Mouse (Mus musculus): ENCODE results near the gene Chit1. TPM values are rescaled to one million over a fixed set of nuclear protein-coding genes. Genes with fewer than 3 reads are reported as not detected.
A peak's percentile ranks its signal among the peaks of the same experiment; 100 is the strongest.

Chit1 gene
- polyA plus RNA-seq, 1 experiment from 2014 or later = 0.35 TPM

- Histone ChIP-seq H3K4me1 (replicated peaks) (peaks cover 79% of the 10 kb centered on the region), H3K27me3 (no peaks in the 10 kb centered on the region), H3K4me3 (no peak overlapping the region), H3K9ac (no peak overlapping the region), H3K36me3 (no peaks in the 10 kb centered on the region), H3K27ac (peak overlapping the region; percentile 70; the same call in 1 of the 2 replicates), H3K9me3 (no peaks in the 10 kb centered on the region), H3K4me2 (no peak overlapping the region)
- WGBS = 73% methylated on average over 6 of the region's 6 CpGs
- ATAC-seq (ENCODE audit: low FRiP score) = no peak
Observed at GRCm38 (mm10) chr1:134073061-134073564, 37.9 kb upstream of the Chit1 start.

- no peak overlapping the region for H3K4me3 ChIP-seq
- 69% methylated on average over 1 of the region's 1 CpGs for WGBS
- H3K27me3 ChIP-seq = no peaks in the 10 kb centered on the region
- 0 out of 2 replicates have a peak overlapping the region, but pooled peaks have one; percentile 70 for H3K27ac ChIP-seq
- no peaks in the 10 kb centered on the region for H3K9me3 ChIP-seq
- no peak for ATAC-seq (ENCODE audit: low FRiP score)
- H3K4me2 ChIP-seq = no peak overlapping the region
- H3K36me3 ChIP-seq = no peaks in the 10 kb centered on the region
- H3K9ac ChIP-seq = no peak overlapping the region
- H3K4me1 ChIP-seq (replicated peaks) = peaks cover 84% of the 10 kb centered on the region
Observed at GRCm38 (mm10) chr1:134073658-134074057, 37.4 kb upstream of the Chit1 start.

- Histone ChIP-seq H3K27ac (no peak overlapping the region), H3K4me3 (no peak overlapping the region), H3K27me3 (no peaks in the 10 kb centered on the region), H3K36me3 (no peaks in the 10 kb centered on the region), H3K9me3 (no peaks in the 10 kb centered on the region), H3K9ac (no peak overlapping the region), H3K4me2 (no peak overlapping the region), H3K4me1 (replicated peaks) (peaks cover 84% of the 10 kb centered on the region)
- 32% methylated on average over 3 of the region's 3 CpGs for WGBS
- ATAC-seq (ENCODE audit: low FRiP score) = no peak
Observed at GRCm38 (mm10) chr1:134074184-134074583, 36.9 kb upstream of the Chit1 start.

- Histone ChIP-seq H3K4me2 (peak overlapping the region; percentile 30; the same call in 1 of the 2 replicates), H3K27me3 (no peaks in the 10 kb centered on the region), H3K9ac (0 out of 2 replicates have a peak overlapping the region, but pooled peaks have one; percentile 16), H3K4me3 (no peak overlapping the region), H3K27ac (no peak overlapping the region; the same call in 1 of the 2 replicates), H3K36me3 (no peaks in the 10 kb centered on the region), H3K4me1 (replicated peaks) (peaks cover 85% of the 10 kb centered on the region), H3K9me3 (no peaks in the 10 kb centered on the region)
- no peak for ATAC-seq (ENCODE audit: low FRiP score)
- WGBS = 70% methylated on average over 10 of the region's 10 CpGs
Observed at GRCm38 (mm10) chr1:134074606-134075005, 36.4 kb upstream of the Chit1 start.

- H3K36me3 ChIP-seq = no peaks in the 10 kb centered on the region
- WGBS = 82% methylated on average over 8 of the region's 8 CpGs
- peak overlapping the region; percentile 73 for H3K9ac ChIP-seq
- H3K27me3 ChIP-seq = no peaks in the 10 kb centered on the region
- H3K4me2 ChIP-seq = peak overlapping the region; percentile 74
- H3K4me1 ChIP-seq (replicated peaks) = peaks cover 85% of the 10 kb centered on the region
- peak overlapping the region; percentile 72 for H3K4me3 ChIP-seq
- H3K9me3 ChIP-seq = no peaks in the 10 kb centered on the region
- no peak for ATAC-seq (ENCODE audit: low FRiP score)
- H3K27ac ChIP-seq = peak overlapping the region; percentile 87
Observed at GRCm38 (mm10) chr1:134075532-134075931, 35.5 kb upstream of the Chit1 start.

- ATAC-seq (ENCODE audit: low FRiP score) = no peak
- Histone ChIP-seq H3K27me3 (no peaks in the 10 kb centered on the region), H3K9ac (peak overlapping the region; percentile 73), H3K27ac (peak overlapping the region; percentile 87; the same call in 1 of the 2 replicates), H3K4me1 (replicated peaks) (peaks cover 76% of the 10 kb centered on the region), H3K9me3 (no peaks in the 10 kb centered on the region), H3K4me2 (peak overlapping the region; percentile 74), H3K4me3 (peak overlapping the region; percentile 72), H3K36me3 (no peaks in the 10 kb centered on the region)
- WGBS = 27% methylated on average over 2 of the region's 2 CpGs
Observed at GRCm38 (mm10) chr1:134076789-134077188, 34.3 kb upstream of the Chit1 start.

- WGBS = 29% methylated on average over 14 of the region's 14 CpGs
- Histone ChIP-seq H3K27ac (peak overlapping the region; percentile 87), H3K36me3 (no peaks in the 10 kb centered on the region), H3K27me3 (no peaks in the 10 kb centered on the region), H3K4me2 (peak overlapping the region; percentile 74), H3K4me3 (peak overlapping the region; percentile 72), H3K4me1 (replicated peaks) (peaks cover 72% of the 10 kb centered on the region), H3K9ac (peak overlapping the region; percentile 85), H3K9me3 (no peaks in the 10 kb centered on the region)
- ATAC-seq (ENCODE audit: low FRiP score) = no peak
Observed at GRCm38 (mm10) chr1:134077389-134078060, 33.5 kb upstream of the Chit1 start.

- Histone ChIP-seq H3K9ac (peak overlapping the region; percentile 85), H3K9me3 (no peaks in the 10 kb centered on the region), H3K36me3 (no peaks in the 10 kb centered on the region), H3K4me3 (peak overlapping the region; percentile 72), H3K27ac (peak overlapping the region; percentile 87), H3K27me3 (no peaks in the 10 kb centered on the region), H3K4me1 (replicated peaks) (peaks cover 72% of the 10 kb centered on the region), H3K4me2 (peak overlapping the region; percentile 74)
- ATAC-seq (ENCODE audit: low FRiP score) = peak; percentile 14; the same call in 1 of the 2 replicates
- 6% methylated on average over 19 of the region's 19 CpGs for WGBS
Observed at GRCm38 (mm10) chr1:134078061-134078795, 32.8 kb upstream of the Chit1 start.

GRCm38 (mm10) chr1:134078802-134079476, 32.1 kb upstream of the Chit1 start, which contains the start of gene Btg2:
Gene Btg2 (minus strand): TSS chr1:134079120.
- peak; percentile 93 for ATAC-seq (ENCODE audit: low FRiP score)
- Histone ChIP-seq H3K9ac (peak within 1 kb of the TSS; percentile 85), H3K4me2 (peak within 1 kb of the TSS; percentile 74), H3K4me1 (replicated peaks) (peaks cover 69% of the 10 kb centered on the region), H3K27me3 (no peaks in the 10 kb centered on the region), H3K4me3 (peak within 1 kb of the TSS; percentile 72), H3K27ac (peak within 1 kb of the TSS; percentile 87), H3K36me3 (no peaks in the 10 kb centered on the region), H3K9me3 (no peaks in the 10 kb centered on the region)
- under 1% methylated on average over 59 of the region's 62 CpGs for WGBS

GRCm38 (mm10) chr1:134079477-134080163, 31.4 kb upstream of the Chit1 start:
- Histone ChIP-seq H3K27ac (peak overlapping the region; percentile 87), H3K4me1 (replicated peaks) (peaks cover 62% of the 10 kb centered on the region), H3K9me3 (no peaks in the 10 kb centered on the region), H3K36me3 (no peaks in the 10 kb centered on the region), H3K27me3 (no peaks in the 10 kb centered on the region), H3K4me2 (peak overlapping the region; percentile 74), H3K9ac (peak overlapping the region; percentile 85), H3K4me3 (peak overlapping the region; percentile 72)
- WGBS = 5% methylated on average over 9 of the region's 9 CpGs
- peak; percentile 5; the same call in 1 of the 2 replicates for ATAC-seq (ENCODE audit: low FRiP score)

- Histone ChIP-seq H3K4me3 (no peak overlapping the region), H3K27ac (peak overlapping the region; percentile 87; the same call in 1 of the 2 replicates), H3K4me2 (no peak overlapping the region), H3K27me3 (no peaks in the 10 kb centered on the region), H3K36me3 (no peaks in the 10 kb centered on the region), H3K4me1 (replicated peaks) (peaks cover 59% of the 10 kb centered on the region), H3K9ac (no peak overlapping the region), H3K9me3 (no peaks in the 10 kb centered on the region)
- ATAC-seq (ENCODE audit: low FRiP score) = no peak
- WGBS = 75% methylated on average over 4 of the region's 4 CpGs
Observed at GRCm38 (mm10) chr1:134080406-134080805, 30.6 kb upstream of the Chit1 start.
